Mouse (Mus musculus) kidney, postnatal 14 days (tissue): ENCODE measurements at regions not wholly inside any gene's neighbourhood (a gene's known extent, or its start where the extent isn't known, plus 50 kb on each side); places are given as distances from the start of the nearest gene placed in this dataset.

Experiments
- DNase-seq: peaks from one replicate; pipeline ENCODE4 v3.0.0; 2022; ENCODE audit warnings: mixed read lengths

- no peak for DNase-seq
These were observed 272.2 kb downstream of the Slc30a10 start for GRCm38 (mm10) chr1:185726811-185727210.

GRCm38 (mm10) chr1:185727749-185728148 lies 273.1 kb downstream of the Slc30a10 start:
- no peak for DNase-seq

GRCm38 (mm10) chr1:185728406-185728805 lies 273.8 kb downstream of the Slc30a10 start:
- DNase-seq = no peak

- DNase-seq = no peak
These were observed 276.4 kb downstream of the Slc30a10 start for GRCm38 (mm10) chr1:185731062-185731461.

GRCm38 (mm10) chr1:185736773-185737172 lies 282.1 kb downstream of the Slc30a10 start:
- DNase-seq = no peak

DNA sequence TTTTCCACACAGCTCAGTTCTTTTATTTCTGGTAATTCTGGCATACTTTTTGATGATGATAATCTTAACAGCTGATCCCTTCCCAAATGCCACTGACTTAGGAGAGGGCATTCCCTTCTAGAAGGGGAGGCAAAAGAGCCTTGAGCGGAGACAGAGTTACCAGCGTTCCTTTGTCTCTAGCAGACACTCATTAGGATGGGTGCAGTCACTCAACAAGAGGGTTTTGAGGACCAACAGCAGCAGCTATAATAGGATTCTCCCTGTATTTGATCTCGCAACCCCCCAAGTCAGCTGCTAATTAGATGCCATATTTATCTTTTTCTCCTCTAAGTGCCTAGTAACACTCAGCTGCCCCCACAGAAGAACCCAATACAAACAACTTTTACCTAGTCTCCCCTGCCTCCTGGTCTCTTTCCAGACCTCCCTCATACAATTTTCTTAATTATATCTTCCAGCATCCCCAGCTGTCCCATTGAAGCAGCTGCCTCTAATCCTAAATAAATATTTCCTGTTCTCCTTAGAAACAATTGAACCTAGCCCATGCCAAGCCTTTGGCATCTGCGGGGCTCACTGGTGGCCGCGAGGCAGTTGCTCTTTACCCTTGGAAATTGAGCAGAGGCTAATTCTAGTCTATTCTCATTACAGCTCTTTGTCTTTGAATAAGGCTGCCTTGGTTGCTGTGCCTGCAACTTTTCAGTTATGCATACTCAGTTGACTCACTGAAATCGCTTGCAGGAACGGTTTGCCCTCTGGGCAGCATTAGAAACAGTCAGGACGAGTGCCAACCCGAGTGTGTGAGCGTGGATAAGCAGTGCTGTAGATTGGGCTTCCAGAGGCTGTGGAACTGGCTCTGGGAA lies 286.6 kb downstream of the Slc30a10 start:
- peak; percentile 22 for DNase-seq

GRCm38 (mm10) chr1:185749251-185749650 lies 294.6 kb downstream of the Slc30a10 start:
- DNase-seq = no peak

GRCm38 (mm10) chr1:185754486-185755290 lies 300.0 kb downstream of the Slc30a10 start:
- DNase-seq = peak; percentile 2

DNA sequence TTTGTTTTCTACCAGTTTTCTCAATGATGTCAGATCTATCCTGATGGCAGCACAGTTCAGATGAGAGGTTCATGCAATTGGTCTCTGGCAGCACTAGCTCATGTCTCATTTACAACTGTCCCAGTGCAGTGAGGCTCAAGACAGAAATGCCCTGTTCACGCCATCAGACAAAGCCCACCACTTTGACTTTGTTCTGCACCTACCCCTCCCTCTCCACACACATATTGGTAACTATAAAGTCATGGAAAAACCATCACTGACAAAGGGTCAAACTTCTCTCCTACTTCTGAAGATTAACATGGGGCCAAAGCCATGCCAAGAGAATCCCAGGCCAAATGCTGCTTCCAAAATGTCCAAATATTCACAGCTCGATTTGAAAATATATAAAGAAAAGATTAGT lies 302.7 kb downstream of the Slc30a10 start:
- no peak for DNase-seq

- DNase-seq = no peak
These were observed 319.6 kb downstream of the Slc30a10 start for GRCm38 (mm10) chr1:185774202-185774601.

- no peak for DNase-seq
These were observed 325.0 kb downstream of the Slc30a10 start for GRCm38 (mm10) chr1:185779604-185780003.

GRCm38 (mm10) chr1:185802156-185802555 lies 315.0 kb downstream of the Lyplal1 start:
- no peak for DNase-seq

- DNase-seq = no peak
These were observed 302.2 kb downstream of the Lyplal1 start for GRCm38 (mm10) chr1:185814901-185815300.

- no peak for DNase-seq
These were observed 298.1 kb downstream of the Lyplal1 start for GRCm38 (mm10) chr1:185819044-185819443.

DNA sequence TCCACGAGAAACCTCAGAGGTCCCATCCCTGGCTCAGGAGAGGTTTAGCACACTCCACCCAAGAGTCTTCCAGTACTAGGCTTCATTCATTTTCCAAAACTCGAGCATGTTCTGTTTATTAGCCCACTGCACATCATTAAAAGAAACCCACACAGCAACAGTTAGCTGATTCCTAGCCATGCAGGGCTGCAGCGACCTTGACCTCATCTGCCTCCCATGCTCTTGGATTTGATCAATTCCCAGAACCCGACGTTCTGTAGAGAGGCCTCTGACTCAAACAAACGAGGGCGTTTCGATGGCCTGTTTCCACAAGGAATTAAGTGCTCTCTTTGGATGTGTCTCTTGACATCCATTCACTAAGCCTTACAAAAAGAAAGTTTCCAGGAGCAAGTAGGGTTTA lies 294.9 kb downstream of the Lyplal1 start:
- no peak for DNase-seq

DNA sequence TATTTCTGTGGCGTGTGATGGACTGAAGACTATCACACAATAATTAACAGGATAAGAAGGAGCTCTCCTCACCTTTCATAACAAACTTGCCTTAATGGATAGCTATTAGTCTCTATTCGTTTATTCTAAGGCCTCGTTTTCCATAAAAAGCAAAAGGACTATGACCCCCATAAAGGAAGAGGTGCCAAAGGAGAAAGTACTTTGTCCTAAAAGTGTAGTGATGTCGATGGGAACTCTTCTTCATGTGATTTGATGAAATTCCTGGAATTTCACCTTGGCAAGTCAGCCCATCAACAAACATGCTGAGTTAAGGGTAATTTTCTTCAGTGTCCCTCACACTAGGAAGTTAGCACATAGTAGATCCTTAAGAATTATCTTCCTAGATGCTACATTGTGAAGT lies 293.9 kb downstream of the Lyplal1 start:
- DNase-seq = no peak

DNA sequence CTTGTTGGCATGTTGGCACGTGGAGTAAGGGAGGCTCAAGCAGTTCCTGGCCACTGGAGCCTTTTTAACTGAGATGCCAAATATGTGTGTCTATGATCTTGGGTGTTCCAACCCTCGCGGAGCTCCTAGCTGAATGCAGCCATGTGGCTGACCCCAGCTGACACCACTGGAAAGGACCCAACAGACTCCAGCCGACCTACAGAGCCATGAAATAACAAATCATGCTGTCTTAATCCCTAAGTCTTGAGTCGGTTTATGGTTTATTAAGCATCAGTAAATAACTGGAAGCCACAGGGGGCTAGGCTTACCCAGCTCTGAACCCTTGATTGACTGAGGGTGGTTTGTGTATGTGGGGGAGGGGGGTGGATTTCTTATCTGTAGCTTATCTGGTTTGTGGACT lies 293.2 kb downstream of the Lyplal1 start:
- peak; percentile 62 for DNase-seq

DNA sequence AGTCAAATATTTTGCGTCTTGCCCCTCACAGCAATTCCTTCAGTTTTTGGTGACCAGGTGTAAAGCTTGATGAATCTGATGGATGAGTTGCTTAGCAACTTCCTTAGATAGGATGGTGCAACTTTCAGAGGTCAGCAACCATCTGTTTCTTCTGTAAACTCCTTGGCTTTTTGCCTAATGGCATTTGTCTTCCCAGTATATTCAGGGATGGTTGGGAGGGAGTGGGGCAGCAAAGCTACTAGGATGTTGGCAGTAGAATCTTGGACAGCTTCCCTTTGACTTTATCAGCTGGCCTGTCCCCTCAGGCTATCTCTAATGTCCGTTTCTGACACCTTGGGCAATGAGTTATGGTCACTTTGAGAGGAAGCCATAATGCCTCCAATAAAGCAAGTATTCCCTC lies 289.1 kb downstream of the Lyplal1 start:
- no peak for DNase-seq

DNA sequence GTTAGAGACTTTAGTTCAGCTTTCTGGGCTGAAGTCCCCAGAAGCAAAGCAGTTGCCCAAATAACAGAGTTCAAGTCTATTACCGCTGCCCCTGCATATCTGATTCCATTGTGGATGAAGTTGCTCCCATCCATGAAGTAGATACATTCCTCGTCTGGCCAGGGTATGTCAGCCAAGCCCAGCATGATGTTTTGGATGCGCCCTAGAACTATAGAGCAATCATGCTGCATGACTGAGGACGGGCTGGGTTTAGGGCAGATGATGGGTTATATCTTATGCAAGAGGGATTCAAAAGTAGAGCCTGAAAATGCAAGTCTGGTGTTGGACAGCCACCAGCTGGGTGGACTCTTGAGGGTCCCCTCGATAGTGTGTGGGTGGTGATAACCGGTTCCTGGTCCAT lies 288.6 kb downstream of the Lyplal1 start:
- DNase-seq = no peak

DNA sequence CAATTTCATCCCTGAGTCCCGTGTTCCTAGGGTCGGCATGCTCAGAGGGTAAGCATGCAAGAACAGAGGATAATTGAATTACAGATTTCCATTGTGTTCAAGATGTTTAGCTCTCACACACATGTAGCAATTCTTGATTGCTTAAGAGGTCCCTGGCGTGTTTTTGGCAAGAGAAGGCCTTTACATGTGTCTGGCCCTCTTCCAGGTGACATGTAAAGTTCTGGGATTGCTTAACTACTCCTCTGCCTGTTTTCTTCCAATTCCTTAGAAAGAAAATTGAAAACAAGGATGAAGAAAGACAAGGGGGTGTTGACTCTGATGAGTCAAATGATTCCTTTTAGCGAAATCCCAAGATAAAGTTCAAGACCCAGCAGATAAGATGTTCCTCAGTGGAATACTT lies 285.1 kb downstream of the Lyplal1 start:
- DNase-seq = no peak

DNA sequence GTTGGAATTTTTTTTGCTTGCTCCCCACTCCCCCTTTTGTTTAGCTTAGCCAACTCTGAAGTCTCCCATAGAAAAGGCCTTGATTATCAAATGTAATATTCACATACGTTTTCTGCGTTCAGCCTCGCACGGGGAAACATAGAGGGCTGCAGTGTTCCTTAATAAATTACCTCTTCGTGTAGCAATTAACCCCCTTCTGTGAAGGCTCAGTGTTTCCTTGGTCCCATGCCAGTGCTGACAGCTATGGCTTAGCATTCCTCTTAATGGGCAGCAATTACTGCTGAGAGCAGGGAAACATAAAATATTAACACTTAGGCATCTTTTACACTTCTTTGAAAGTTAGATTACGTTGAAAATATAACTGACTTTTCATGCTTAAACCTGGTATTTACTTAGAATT lies 282.9 kb downstream of the Lyplal1 start:
- DNase-seq = peak; percentile 44

DNA sequence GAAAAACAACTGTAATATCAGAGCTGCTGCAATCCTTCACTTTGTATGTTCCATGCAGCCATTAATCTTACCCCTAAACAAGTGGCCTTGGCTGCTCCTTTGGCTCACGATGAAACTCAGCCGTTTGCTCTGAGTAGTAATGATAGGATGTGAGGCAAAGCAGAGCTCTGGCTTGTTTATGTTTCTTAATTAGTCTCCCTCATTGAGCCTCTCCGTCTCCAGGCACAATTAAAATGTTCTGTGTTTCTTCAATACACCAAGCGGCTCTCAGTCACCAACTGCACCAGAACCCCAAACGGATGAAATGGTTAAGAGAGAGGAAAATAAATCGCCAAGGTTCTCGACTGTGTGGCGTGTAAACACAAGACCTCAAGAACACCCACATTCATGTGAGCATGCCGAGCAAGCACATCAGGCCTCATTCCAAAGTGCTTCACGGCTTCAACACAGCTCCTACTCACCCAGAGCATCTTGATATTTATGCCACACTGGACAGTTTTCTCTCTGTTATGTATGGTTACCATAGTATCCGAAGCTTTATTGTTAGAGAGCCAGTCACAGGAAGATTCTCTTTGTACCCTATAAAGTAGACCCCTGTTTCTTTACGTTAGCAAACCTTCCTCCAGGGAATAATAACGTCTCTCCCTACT lies 280.4 kb downstream of the Lyplal1 start:
- peak; percentile 41 for DNase-seq

GRCm38 (mm10) chr1:185842481-185842880 lies 274.6 kb downstream of the Lyplal1 start:
- DNase-seq = no peak

DNA sequence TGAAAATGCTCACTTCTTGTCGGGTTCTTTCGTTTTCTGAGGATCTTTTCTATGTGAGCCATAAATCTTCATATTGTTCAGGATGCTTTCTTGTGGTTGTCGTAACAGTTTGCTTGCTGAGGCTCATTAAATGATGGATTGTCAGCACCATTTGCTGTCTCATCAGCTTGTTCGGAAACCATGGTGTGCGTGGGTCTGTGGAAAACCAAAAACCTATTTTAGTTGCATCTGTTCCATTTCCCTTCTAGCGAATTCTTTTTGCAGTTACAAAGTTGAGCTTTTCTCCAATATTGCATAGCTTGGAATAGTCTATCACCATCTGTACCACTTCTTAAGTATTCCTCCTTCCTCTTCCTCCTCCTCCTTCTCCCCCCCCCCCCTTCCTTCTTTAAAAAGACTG lies 269.9 kb downstream of the Lyplal1 start:
- no peak for DNase-seq
